ENCODE assay signal across 19 mouse cellular contexts in the genomic region with DNA sequence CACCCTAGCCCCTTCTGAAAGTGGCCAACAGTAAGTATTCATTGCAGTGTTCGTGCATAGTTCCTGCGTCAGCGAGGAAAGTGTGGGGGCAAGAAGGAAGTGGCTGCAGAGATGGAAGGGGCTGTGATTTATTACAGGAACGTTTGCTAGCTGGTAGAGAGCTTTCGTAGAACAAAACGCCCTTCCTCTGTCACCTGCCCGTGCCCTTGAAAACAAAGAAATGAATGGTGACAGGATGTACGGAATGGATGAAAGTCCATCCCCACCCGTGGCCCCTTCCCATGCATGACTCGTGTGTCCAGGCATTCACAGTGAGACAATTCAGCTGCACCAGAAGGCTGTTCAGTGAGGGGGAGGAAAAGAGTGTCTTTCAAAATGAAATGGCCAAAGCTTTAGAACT. TPM values are rescaled to one million over a fixed set of nuclear protein-coding genes. Genes with fewer than 3 reads are reported as not detected.
DNase-seq lines count a peak whose midpoint lies in the region; ATAC-seq and TF ChIP-seq lines count a peak whose summit lies in the region.
"Had no signal": no experiment of that assay in that cellular context is flagged by ENCODE, and none has a peak within 500 bp of the region (broad histone marks: within the 10 kb centered on the region; RNA-seq: fewer than 3 reads in every experiment).

No protein-coding gene starts in this region.

- peak; percentile 32 for DNase-seq in kidney, postnatal 10 days
- DNase-seq in kidney, adult 18-20 months: no peak
- no peak for DNase-seq in stomach, postnatal 0 days (ENCODE audit: low spot score)
- DNase-seq in liver, embryonic 14.5 days (ENCODE audit: low read depth in 3 of 3, low spot score in 3 of 3): no peak
- no peak for DNase-seq in layer of hippocampus, postnatal 14 days (ENCODE audit: low spot score in 2 of 2)
- no peak for DNase-seq in thymus, postnatal 36 days
- DNase-seq: cerebellum, adult 2 months; gastrocnemius, postnatal 14 days; left cerebral cortex, postnatal 4 days; lung, postnatal 14 days; right cerebral cortex, postnatal 14 days; thymus, adult 2 months had no signal

- ATAC-seq in stomach, embryonic 14.5 days (ENCODE audit: insufficient number of reproducible peaks, insufficient read depth, low FRiP score, low read depth): no peak
- ATAC-seq in stomach, postnatal 0 days (ENCODE audit: low FRiP score, low TSS enrichment): no peak
- ATAC-seq in liver, embryonic 14.5 days (ENCODE audit: insufficient read depth): no peak
- ATAC-seq: forebrain, embryonic 13.5 days; inflammation-experienced regulatory T-cells, adult 6 months had no signal

- TF ChIP-seq EP300 in stomach, postnatal 0 days (optimal IDR thresholded peaks at IDR 0.05): no peak
- TF ChIP-seq EP300 in liver, embryonic 14.5 days (IDR thresholded peaks at IDR 0.05; ENCODE audit: low read depth): no peak

- H3K4me2 ChIP-seq in stomach, embryonic 14.5 days (replicated peaks; ENCODE audit: low read depth, low read length): peak overlapping the region; percentile 16; the same call in 1 of the 2 replicates
- H3K4me2 ChIP-seq in stomach, postnatal 0 days (replicated peaks; ENCODE audit: low read depth): no peak overlapping the region
- H3K4me2 ChIP-seq in liver, embryonic 14.5 days (ENCODE audit: low read depth): peak overlapping the region; percentile 28
- H3K4me2 ChIP-seq: forebrain, embryonic 13.5 days; hindbrain, embryonic 12.5 days; midbrain, embryonic 11.5 days; neural tube, embryonic 13.5 days had no signal

- no peak for TF ChIP-seq CTCF in stomach, postnatal 0 days (IDR thresholded peaks at IDR 0.05; ENCODE audit: low read depth)
- TF ChIP-seq CTCF in liver, embryonic 14.5 days (IDR thresholded peaks at IDR 0.05; ENCODE audit: low read depth): no peak

- H3K27me3 ChIP-seq in stomach, embryonic 14.5 days (ENCODE audit: control insufficient read depth, insufficient read depth, low read length): no peaks in the 10 kb centered on the region
- no peaks in the 10 kb centered on the region for H3K27me3 ChIP-seq in stomach, postnatal 0 days (ENCODE audit: control insufficient read depth, insufficient read depth, low read length)
- H3K27me3 ChIP-seq in liver, embryonic 14.5 days (ENCODE audit: control insufficient read depth, insufficient read depth, low read length): no peaks in the 10 kb centered on the region
- H3K27me3 ChIP-seq: forebrain, embryonic 13.5 days; hindbrain, embryonic 12.5 days; neural tube, embryonic 13.5 days had no signal

- no peaks in the 10 kb centered on the region for H3K36me3 ChIP-seq in stomach, embryonic 14.5 days (ENCODE audit: control insufficient read depth, insufficient read depth, low read length)
- H3K36me3 ChIP-seq in stomach, postnatal 0 days (ENCODE audit: control insufficient read depth, insufficient read depth, low read length): no peaks in the 10 kb centered on the region
- no peaks in the 10 kb centered on the region for H3K36me3 ChIP-seq in liver, embryonic 14.5 days (replicated peaks; ENCODE audit: control insufficient read depth, insufficient read depth, low read depth)
- H3K36me3 ChIP-seq: embryonic facial prominence, embryonic 10.5 days; hindbrain, embryonic 12.5 days; neural tube, embryonic 13.5 days had no signal

- 18% methylated on average over 10 of the region's 10 CpGs for WGBS in stomach, embryonic 14.5 days
- WGBS in stomach, postnatal 0 days: 19% methylated on average over 10 of the region's 10 CpGs
- WGBS in liver, embryonic 14.5 days (ENCODE audit: insufficient replicate concordance): 10% methylated on average over 10 of the region's 10 CpGs

- H3K9ac ChIP-seq in stomach, embryonic 14.5 days (replicated peaks; ENCODE audit: low read depth, low read length): no peak overlapping the region
- no peak overlapping the region for H3K9ac ChIP-seq in stomach, postnatal 0 days (ENCODE audit: low read length)
- H3K9ac ChIP-seq in liver, embryonic 14.5 days (replicated peaks): no peak overlapping the region
- H3K9ac ChIP-seq: forebrain, embryonic 13.5 days; hindbrain, embryonic 12.5 days; neural tube, embryonic 13.5 days had no signal

- H3K27ac ChIP-seq in stomach, embryonic 14.5 days (ENCODE audit: low read length): no peak overlapping the region
- H3K27ac ChIP-seq in stomach, postnatal 0 days (replicated peaks): no peak overlapping the region
- no peak overlapping the region for H3K27ac ChIP-seq in liver, embryonic 14.5 days
- H3K27ac ChIP-seq: embryonic facial prominence, embryonic 10.5 days; forebrain, embryonic 13.5 days; hindbrain, embryonic 12.5 days; neural tube, embryonic 13.5 days had no signal

- H3K4me1 ChIP-seq in stomach, embryonic 14.5 days (ENCODE audit: control insufficient read depth, insufficient read depth, low read length): peaks cover 7% of the 10 kb centered on the region; the same call in 1 of the 2 replicates
- H3K4me1 ChIP-seq in stomach, postnatal 0 days (replicated peaks; ENCODE audit: control insufficient read depth, insufficient read depth): no peaks in the 10 kb centered on the region
- H3K4me1 ChIP-seq in liver, embryonic 14.5 days (replicated peaks; ENCODE audit: control insufficient read depth in 2 of 2, insufficient read depth in 2 of 2, low read length in 1 of 2): peaks cover 0 to 7% of the 10 kb centered on the region in 2 experiments; a peak in 2 of 4 replicates
- H3K4me1 ChIP-seq: embryonic facial prominence, embryonic 10.5 days; forebrain, embryonic 13.5 days; neural tube, embryonic 13.5 days had no signal

- H3K4me3 ChIP-seq in stomach, embryonic 14.5 days (ENCODE audit: low read depth, low read length): no peak overlapping the region
- H3K4me3 ChIP-seq in stomach, postnatal 0 days (ENCODE audit: low read depth, low read length): no peak overlapping the region
- H3K4me3 ChIP-seq in liver, embryonic 14.5 days (ENCODE audit: insufficient read depth in 1 of 2, low read depth in 2 of 2, low read length in 2 of 2): 0 out of 4 replicates have a peak overlapping the region, but pooled peaks of 1 of the 2 experiments have one; percentile 3
- H3K4me3 ChIP-seq: embryonic facial prominence, embryonic 10.5 days; forebrain, embryonic 13.5 days; hindbrain, embryonic 12.5 days; neural tube, embryonic 13.5 days had no signal

- no peaks in the 10 kb centered on the region for H3K9me3 ChIP-seq in stomach, embryonic 14.5 days (ENCODE audit: control insufficient read depth, low read depth, low read length)
- no peaks in the 10 kb centered on the region for H3K9me3 ChIP-seq in stomach, postnatal 0 days (ENCODE audit: control insufficient read depth, low read length)
- H3K9me3 ChIP-seq in liver, embryonic 14.5 days (ENCODE audit: control insufficient read depth, low read length): no peaks in the 10 kb centered on the region
- H3K9me3 ChIP-seq: embryonic facial prominence, embryonic 10.5 days; forebrain, embryonic 13.5 days; hindbrain, embryonic 12.5 days; neural tube, embryonic 13.5 days had no signal

RNA-seq across cellular contexts. Expression of a gene that starts 35.0 kb away (rescaled TPM):
- polyA plus RNA-seq in stomach, embryonic 14.5 days (2014; fragmentation: Nextera tagmentation; extraction: Ambion mirVana): 758 and 780 TPM in 2 replicates
- polyA plus RNA-seq in stomach, postnatal 0 days (2015; fragmentation: Nextera tagmentation; extraction: Ambion mirVana): 220 and 244 TPM in 2 replicates
- polyA plus RNA-seq in liver, embryonic 14.5 days (2012; rRNA removed): 61.0 and 69.5 TPM in 2 replicates
- polyA plus RNA-seq in liver, embryonic 14.5 days (2014; fragmentation: Nextera tagmentation; extraction: Ambion mirVana): 105 and 124 TPM in 2 replicates
- 100 to 1,000 TPM; 772 to 788 TPM for total RNA-seq in layer of hippocampus, postnatal 14 days (2021)
